Mouse (Mus musculus) right cerebral cortex, postnatal 4 days (tissue): Measurements from ENCODE around the gene Cacnb2.
"Not testable (repeated sequence)": the region's sequence is repeated elsewhere in the genome, so short reads cannot be mapped to it uniquely, and the experiment has no call there.

Source experiments
- DNase-seq: peaks from one replicate; pipeline ENCODE4 v3.0.0-alpha.2; 2022

Cacnb2 gene

GRCm38 (mm10) chr2:14657205-14657844, 54.4 kb downstream of the Cacnb2 start:
- DNase-seq: no peak

- no peak for DNase-seq
Measured at GRCm38 (mm10) chr2:14665213-14665612, 62.3 kb downstream of the Cacnb2 start.

- no peak for DNase-seq
Measured at GRCm38 (mm10) chr2:14672117-14672516, 69.2 kb downstream of the Cacnb2 start.

GRCm38 (mm10) chr2:14676885-14677516, 74.1 kb downstream of the Cacnb2 start:
- DNase-seq: peak; percentile 57

GRCm38 (mm10) chr2:14684231-14684630, 81.3 kb downstream of the Cacnb2 start:
- no peak for DNase-seq

GRCm38 (mm10) chr2:14702973-14703645, 100.2 kb downstream of the Cacnb2 start:
- peak; percentile 49 for DNase-seq

- DNase-seq: no peak
Measured at GRCm38 (mm10) chr2:14703676-14704075, 100.8 kb downstream of the Cacnb2 start.

GRCm38 (mm10) chr2:14710247-14710646, 107.4 kb downstream of the Cacnb2 start:
- DNase-seq: no peak

- DNase-seq: no peak
Measured at GRCm38 (mm10) chr2:14711751-14712150, 108.9 kb downstream of the Cacnb2 start.

- no peak for DNase-seq
Measured at GRCm38 (mm10) chr2:14713049-14713448, 110.2 kb downstream of the Cacnb2 start.

GRCm38 (mm10) chr2:14716666-14717065, 113.8 kb downstream of the Cacnb2 start:
- no peak for DNase-seq

GRCm38 (mm10) chr2:14719119-14719718, 116.3 kb downstream of the Cacnb2 start:
- no peak for DNase-seq

- DNase-seq: no peak
Measured at GRCm38 (mm10) chr2:14725437-14725836, 122.5 kb downstream of the Cacnb2 start.

GRCm38 (mm10) chr2:14726601-14727000, 123.7 kb downstream of the Cacnb2 start:
- not testable (repeated sequence) for DNase-seq

- DNase-seq: peak; percentile 11
Measured at GRCm38 (mm10) chr2:14738927-14739326, 136.0 kb downstream of the Cacnb2 start.

GRCm38 (mm10) chr2:14739510-14739909, 136.6 kb downstream of the Cacnb2 start:
- DNase-seq: peak; percentile 19

- peak; percentile 55 for DNase-seq
Measured at GRCm38 (mm10) chr2:14740359-14740758, 137.5 kb downstream of the Cacnb2 start.

- DNase-seq: no peak
Measured at GRCm38 (mm10) chr2:14744761-14745160, 141.9 kb downstream of the Cacnb2 start.

- DNase-seq: no peak
Measured at GRCm38 (mm10) chr2:14762846-14763245, 160.0 kb downstream of the Cacnb2 start.

- DNase-seq: no peak
Measured at GRCm38 (mm10) chr2:14763931-14764330, 161.0 kb downstream of the Cacnb2 start.

GRCm38 (mm10) chr2:14769448-14769847, 166.6 kb downstream of the Cacnb2 start:
- no peak for DNase-seq

- DNase-seq: no peak
Measured at GRCm38 (mm10) chr2:14770635-14771034, 167.7 kb downstream of the Cacnb2 start.

GRCm38 (mm10) chr2:14774375-14774774, 171.5 kb downstream of the Cacnb2 start:
- no peak for DNase-seq
